Mouse (Mus musculus): ENCODE measurements around the gene H2-D1. TPM values are rescaled to one million over a fixed set of nuclear protein-coding genes. Genes with fewer than 3 reads are reported as not detected.

The H2-D1 gene
- total RNA-seq, 2 experiments from 2014 or later: 105 to 116 TPM

DNA sequence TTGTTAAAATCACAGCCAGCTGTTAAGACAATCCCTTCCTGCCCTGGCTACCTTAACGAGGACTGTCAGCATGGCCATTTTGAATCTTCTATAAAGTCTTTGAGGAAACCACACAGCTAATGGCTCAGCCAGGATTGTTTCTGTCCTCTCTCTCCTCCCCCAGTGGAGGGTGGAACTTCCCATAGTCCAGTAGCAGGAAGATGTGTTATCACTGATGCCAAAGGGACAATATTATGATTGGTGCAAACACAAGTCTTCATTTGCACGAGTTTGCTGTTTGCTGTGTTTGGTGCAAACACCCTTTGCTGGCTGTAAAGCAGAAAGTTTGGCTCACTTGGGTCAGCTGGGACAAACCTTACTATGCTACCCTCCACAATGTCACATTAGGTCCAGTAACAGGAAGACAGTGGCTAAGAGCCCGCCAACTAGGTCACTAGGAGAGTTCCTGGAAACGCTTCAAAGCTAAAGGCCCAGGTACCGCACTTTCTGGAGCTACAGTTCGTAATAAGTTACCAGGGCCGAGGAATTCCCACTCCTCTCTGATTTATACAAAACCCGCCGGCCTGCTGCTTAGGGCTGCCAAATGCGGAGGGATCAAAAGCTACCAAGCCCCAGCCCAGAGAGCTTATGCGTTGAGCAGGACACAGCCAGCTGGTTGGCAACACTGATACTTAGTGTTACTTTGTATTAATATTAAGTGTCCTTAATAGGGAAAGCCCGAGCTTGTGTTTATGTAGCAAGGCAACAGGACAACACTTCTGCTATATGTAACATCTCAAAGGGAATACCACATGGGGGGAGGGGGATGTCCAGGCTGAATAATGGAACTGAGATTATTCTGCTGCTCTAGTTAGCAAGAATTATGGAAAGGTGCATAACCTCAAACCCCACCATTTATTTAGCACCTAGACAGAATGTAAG, 21.9 kb upstream of the H2-D1 start:
- peak; percentile 58 for DNase-seq

DNA sequence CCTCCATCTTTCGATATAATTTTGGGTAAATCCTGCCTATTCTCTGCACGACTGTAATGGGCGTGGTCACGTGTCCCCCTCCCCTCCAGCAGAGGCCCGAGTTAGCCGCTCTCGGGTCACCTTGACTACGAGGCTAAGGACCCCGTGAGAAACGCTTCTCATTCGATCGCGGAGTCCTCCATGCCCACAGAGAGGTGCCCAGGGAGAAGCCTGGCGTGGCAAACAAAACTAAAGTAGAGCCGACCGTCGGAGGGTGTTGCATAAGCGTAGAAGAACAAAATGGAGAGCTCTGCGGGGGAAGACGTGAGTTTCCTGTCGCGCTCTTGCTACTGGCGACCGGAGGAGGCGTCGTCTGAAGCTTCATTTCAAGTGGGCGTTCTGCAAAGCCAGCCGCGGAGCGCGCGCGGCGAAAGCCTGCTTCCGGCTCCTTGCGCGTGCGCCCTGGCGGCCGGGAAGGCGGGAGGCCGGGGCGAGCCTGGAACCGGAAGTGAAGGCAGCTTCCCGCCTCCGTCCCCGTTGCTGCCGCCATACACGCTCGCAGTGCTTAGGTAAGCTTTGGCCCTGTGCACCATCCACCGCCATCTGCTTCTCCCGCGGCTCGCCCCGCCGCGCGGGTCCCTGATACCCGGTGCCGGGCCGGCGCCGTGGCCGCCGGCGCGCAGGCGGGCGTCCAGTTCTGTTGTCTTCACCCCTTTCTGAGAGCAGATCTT, 21.1 kb upstream of the H2-D1 start, which contains the start of gene Ddx39b:
Gene Ddx39b (plus strand): TSS at position 442 of the 710 bp plus-strand sequence.
- DNase-seq: peak; percentile 97

DNA sequence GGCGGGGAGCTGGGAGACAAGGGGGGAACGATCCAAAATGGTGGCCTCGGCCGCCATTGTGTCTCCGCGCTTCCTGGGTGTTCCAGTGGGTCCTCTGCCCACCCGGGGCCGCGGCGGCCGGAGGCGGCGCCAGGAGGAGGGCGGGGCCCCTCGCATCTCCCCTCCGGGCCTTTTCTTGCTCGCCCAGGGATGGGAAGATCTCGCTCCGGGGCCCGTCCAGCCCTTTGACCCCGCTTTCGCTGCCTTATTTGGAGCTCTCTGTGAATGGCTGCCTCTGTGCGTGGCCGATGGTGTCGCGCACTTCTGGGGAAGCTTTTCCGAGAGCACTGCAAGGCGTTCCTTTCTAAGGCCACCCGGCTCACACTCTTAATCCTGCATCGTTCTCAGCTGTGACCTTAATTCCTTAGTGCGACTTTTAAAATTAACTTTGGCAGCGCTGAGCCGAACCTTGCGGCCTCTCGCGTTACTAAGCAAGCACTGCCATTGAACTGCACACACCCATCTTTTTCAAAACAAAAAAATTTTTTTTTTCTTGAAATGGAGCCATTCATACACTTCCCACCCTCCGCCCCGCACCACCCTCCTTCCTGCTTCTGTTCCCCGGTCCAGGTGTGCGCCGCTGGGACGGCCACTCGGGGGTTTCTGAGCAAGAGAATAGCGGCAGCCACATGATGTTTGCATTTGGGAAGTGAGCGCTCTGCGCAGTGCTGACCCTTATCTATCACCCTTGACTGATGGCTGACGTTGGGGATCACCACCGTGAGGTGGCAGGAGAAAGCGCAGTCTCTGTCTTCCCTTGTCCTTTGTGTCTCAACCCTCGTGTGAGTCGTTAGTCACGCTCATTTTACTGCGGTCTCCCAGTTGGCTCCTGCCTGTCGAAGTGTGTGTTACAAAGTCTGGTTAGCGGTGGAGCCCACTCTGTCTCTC, 20.3 kb upstream of the H2-D1 start:
- peak; percentile 81 for DNase-seq

DNA sequence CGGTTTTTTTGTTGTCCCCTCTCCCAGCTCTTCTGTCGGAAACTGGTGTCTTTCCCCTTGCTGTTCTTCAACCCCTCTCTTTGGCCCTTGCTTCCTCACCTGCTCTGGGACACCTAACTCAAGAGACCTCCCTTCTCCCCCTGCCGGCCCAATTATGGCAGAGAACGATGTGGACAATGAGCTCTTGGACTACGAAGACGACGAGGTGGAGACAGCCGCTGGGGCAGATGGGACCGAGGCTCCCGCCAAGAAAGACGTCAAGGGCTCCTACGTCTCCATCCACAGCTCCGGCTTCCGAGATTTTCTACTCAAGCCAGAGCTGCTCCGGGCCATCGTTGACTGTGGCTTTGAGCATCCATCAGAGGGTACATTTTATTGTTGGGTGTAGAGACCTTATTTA, 19.4 kb upstream of the H2-D1 start:
- peak; percentile 71 for DNase-seq

DNA sequence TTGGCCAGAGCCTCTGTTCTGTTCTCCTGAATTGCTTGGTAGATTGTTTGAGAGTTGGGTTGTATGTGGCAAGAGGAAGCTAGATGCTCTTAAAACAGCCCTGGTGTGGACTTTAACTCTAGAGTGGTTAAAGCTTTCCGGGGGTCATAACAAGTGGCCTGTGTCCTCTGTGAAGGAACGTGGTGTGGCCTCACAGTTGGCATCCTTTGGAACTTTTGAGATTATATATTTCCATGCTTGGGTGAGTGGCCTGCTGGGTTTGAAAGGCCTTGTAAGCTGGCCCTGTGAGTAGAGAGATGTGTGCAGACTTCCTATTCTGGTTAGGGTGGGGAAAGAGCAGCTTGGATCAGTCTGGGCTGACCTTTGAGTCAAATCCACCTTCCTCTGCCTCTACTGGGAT, 17.5 kb upstream of the H2-D1 start:
- no peak for DNase-seq

DNA sequence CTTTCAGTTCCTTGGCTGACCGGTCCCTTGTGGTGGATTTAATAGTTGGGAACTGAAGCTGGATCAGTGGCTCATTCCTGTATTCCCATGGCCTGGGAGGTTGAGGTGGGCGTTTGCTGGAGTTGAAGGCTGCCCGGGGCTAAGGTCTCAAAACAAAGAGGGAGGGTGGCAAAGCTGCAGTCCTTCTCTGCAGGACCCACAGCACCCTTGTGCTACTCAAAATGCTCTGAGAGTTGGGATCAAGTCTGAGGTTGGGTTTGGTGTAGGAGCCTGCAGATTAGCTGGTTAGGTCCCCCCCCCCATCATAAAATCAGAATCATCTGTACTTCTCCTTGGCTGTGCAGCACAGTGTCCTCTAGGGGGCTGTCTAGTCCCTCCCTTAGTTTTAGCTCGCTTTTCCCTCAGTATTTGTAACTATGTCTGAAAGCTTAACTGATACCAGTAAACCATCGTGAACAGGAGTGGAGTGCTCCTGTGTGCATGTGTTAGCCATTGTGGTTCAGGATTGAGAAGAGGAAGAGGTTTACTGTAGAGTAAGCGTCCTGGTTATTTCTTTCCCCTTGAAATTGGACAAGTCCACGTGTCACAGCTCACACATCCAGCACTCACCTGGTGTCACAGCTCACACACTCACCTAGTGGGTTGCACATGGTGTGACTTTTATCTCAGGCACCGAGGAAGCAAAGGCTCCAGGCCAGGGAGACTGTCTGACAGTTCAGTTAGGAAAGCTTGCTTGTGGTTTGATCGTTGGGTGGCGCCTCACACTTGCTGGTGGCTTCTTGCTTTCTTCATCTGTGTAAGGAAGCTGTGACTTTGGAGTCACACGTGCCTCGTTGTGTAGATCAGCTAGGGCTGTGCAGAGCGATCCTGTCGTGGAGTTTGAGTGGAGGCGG, 16.6 kb upstream of the H2-D1 start:
- DNase-seq: no peak

DNA sequence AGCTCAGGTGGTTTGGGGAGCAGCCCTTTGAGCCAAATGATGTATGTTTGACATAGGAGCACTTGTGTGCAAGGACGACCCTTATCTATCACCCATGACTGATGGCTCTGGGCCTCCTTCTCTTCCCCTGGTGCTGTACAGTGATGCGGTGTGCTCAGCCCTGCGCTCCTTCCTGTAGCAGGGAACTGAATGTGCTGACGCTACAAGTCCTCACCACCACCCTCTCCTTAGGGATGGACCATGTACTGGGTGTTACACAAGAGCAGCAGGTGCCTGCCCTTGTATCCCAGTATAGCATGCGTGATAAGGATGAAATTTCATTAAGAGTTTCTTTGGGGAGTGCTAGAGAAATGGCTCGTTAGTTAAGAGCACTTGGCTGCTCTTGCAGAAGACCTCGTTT, 15.4 kb upstream of the H2-D1 start:
- no peak for DNase-seq

DNA sequence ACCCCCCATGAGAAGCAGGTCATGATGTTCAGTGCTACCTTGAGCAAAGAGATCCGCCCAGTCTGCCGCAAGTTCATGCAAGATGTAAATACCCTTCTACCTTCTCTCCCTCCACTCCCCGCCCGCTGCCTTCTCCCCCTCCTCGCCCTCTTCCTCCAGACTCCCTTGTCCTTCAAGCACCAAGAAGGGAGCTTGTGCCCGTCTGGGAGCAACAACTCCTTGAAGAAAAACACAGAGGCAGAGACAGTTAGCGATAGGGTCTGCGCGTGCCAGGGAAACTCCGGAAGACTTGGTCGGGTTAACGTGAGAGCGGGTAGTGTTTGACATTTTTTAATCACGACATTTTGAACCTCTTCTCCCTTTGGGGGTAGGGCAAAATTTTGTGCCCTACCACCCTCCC, 13.5 kb upstream of the H2-D1 start:
- no peak for DNase-seq

DNA sequence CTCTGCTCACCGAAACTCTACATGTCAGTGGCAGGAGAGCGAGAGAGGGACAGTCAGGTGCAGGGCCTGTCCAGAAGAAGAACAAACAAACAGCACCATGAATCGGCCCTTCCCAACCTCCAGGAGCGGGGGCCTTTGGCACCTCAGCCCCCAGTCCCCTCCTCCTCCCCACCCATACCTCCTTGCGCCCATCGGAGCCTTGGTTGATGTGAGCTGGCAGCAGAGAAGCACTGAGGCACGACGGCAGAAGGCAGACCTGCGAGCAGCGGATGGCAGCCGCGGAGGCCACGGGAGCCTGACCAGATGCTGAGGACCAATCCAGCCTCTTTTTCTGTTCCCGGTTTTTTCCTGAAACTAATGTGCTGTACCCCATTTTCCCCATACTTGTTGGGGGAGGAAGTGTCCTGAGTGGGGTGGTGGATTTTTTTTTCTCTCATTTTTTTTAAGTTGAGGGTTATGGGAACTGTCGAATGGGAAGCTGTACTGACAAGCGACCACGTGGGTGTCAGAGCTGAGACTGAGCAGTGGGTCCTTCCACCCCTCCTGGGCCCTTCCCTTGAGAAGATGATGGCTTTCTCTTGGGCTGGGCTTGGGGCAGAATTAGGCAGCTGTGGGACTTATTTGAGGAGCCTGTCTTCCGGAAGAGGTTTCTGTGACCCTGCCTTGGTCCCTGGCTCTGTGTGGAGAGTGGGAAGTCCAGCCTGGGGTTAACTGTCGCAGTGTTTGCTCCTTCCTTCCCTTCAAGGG, 12.9 kb upstream of the H2-D1 start:
- no peak for DNase-seq

DNA sequence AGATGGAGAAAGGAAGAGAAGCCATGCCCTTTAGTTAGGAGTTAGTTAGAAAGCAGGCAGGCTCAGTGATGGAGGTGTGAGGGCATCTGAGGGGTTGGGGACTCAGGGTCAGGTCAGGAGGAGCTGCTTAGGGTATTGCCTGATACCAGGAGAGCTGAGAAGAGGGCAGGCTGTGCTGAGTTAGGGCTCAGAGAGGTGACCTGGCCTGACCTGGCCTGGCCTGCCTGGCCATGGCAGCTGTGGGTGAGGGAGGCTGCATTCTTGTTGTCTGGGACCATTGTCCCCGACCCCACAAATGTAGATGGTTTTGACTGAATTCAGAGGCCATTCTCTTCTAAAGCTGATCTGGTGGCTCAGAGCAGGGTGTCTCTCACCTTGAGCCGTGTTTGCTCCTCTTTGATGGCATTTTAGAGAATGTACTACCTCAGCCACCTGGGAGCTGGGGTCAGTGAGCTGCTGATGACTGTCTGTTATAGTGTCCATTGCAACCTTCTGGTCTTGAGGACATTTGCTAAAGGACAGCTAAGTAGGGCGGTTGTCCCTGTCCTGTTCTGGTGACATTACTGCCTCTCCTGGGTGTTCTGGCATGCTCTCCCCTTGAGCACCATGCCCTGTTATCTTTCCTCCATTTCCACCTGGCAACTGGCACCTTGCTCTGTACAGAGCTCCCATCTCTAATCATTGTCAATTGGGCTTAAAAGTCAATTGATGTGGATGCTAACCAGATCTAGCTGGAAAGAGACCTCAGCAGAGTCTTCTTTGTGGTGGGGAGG, 12.0 kb upstream of the H2-D1 start:
- DNase-seq: no peak

DNA sequence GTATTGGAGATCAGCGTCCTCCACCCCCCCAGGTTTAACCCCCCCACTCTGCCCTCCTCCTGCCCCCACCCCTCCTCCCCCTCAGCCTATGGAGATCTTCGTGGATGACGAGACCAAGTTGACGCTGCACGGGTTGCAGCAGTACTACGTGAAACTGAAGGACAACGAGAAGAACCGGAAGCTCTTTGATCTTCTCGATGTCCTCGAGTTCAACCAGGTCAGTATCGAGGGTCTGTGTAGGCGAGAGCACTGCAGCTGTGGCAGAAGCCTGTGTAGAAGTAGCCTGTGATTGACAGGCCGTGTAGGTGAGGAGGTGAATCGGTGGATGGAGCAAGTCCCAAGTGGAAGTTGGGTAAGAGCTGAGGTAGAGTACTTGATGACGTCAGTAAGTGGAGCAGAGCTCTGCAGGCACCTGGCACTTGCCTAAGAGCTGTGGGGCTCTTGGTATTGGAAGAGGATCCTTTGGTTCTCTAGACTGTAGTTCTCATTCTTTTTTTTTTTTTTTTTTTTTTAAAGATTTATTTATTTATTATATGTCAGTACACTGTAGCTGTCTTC, 11.3 kb upstream of the H2-D1 start:
- DNase-seq: no peak

DNA sequence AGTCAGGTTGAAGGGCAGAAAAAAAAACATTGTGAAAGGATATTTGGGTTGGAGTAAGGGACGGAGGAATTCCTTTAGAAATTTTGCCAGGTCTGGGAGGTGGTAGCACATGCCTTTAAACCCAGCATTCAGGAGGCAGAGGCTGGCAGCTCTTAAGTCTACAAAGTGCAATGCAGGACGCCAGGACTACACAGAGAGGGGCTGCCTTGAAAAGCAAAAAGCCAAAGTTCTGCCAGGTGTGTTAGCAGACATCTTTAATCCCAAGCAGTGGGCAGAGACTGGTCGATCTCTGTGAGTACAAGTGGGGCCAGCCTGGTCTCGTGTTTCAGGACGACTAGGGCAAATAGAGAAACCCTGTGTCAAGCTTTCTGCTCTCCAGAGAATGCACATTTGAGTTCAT, 10.5 kb upstream of the H2-D1 start:
- DNase-seq: no peak

DNA sequence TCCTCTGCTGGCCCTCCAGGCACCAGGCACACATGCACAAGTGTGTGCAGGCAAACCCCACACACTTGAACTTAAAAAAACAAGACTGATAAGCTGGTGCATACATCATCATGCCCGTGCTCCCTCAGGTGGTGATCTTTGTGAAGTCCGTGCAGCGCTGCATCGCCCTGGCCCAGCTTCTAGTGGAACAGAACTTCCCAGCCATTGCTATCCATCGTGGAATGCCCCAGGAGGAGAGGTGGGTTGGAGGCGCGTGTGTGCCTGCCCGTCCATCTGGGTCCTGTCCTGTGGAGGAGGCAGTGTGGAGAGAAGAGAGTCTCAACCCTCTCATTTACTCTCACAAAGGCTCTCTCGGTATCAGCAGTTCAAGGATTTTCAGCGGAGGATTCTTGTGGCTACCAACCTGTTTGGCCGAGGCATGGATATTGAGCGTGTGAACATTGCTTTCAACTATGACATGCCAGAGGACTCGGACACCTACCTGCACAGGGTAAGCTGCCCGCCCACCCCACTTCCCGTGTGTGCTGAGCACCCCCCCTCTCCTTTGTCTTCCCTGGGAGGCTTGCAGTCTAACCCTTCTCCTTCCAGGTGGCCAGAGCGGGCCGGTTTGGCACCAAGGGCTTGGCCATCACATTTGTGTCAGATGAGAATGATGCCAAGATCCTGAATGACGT, 9.8 kb upstream of the H2-D1 start:
- no peak for DNase-seq

DNA sequence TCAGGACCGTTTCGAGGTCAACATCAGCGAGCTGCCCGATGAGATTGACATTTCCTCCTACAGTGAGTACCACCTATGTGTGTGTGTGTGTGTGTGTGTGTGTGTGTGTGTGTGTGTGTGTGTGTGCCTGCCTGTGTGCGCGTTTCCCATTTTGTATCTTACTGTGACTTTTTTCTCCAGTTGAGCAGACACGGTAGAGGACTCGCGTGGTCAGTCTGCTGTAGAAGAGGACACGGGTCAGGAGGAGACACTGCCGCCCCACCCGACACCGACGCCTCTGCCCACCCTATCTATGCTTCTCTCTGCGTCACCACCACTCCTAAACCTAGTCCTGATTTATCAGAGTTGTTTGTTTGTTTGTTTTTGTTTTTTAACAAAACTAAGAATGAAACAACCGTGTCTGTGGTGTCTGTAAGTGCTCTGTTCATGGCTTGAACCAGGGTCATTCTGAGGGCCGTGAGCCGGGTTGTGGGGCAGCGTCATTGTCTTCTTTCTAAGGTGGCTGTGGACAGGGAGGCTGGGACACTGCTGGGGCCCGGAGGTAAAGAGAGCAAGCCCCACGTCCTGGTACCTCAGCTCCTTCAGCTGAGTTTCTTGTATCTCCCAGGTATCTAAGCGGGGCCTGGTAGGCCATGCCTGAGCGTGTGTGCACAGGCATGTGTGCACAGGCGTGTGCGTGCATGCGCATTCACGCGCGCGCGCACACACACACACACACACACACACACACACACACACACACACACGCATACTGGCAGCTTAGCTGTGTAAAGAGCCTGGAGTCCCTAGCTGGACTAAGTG, 9.0 kb upstream of the H2-D1 start:
- DNase-seq: no peak

DNA sequence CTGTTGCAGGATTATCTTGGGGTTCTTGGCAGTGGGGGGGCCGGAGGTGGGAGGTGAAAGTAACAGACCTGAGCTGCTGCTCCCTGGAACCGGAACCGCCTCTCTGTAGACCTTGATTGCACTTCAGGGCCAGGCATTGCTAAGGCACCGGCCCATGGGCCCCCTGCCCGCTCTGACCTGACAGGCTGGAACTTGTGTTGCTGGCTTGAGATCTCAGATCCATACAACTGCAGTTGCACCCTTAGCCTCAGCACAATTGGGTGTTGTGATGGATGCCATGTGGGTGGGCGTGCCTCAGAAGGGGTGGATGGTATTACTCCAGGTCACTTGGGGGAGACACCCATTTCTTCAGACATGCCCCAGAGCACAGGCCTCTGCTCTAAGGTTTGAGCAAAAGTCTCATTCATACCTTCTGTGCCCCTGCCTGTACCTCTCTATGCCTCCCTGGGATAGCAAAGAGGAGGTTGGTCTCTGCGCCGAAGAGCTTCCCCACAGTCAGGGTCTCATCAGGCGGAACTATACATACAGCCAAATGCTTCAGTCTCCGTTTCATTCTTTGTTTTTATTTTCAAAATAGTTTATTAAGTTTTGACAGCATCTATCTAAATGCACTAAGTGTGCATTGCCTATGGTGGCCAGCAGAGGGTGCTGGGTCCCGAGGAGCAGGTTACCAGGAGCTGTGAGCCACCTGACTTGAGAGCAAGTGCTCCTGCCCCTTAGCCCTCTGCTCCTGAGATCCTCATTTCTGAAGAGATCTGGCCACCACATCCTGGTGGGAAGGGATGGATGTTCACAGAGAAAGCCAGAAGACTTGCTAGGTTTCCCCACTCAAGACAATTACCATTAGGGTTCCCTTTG, 8.1 kb upstream of the H2-D1 start:
- peak; percentile 80 for DNase-seq

DNA sequence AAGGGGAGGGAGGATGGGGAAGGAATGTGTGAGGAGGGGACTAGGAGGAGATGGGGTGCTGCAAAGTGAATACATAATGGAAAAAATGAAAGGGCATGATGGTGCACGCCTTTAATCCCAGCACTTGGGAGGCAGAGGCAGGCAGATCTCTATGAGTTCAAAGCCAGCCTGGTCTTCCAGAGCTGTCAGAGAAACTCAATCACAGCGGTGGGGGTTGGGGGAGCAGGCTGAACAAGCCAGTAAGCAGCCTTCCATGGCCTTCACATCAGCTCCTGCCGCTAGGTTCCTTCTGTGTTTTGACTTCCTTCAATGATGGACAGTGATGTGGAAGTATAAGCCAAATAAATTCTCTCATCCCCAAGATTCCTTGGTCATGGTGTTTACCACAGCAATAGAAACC, 7.2 kb upstream of the H2-D1 start:
- DNase-seq: no peak

DNA sequence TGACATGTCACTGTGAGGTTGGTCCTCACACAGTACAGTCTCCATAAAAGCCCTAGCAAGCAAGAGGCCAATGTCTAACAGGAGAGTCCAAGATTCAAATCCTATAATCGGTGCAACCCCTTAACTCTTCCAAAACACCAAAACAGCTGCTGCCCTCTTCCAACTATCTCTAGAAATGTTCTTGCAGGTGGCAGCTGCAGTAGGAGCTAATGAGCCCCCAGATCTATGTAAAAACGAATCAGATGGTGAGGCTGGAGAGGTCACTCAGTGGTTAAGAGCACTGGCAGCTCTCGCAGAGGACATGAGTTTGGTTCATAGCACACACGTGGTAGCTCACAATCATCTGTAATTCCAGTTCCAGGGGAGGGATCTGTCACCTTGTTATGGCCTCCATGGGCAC, 6.8 kb upstream of the H2-D1 start:
- no peak for DNase-seq

All from adrenal gland, postnatal 10 days (tissue).